Mouse (Mus musculus) heart, postnatal 25 days (tissue): ENCODE measurements around the gene Hist1h2ae. TPM values are rescaled to one million over a fixed set of nuclear protein-coding genes. Genes with fewer than 3 reads are reported as not detected.

Experiments used
- DNase-seq: peaks from one replicate; pipeline ENCODE4 v3.0.0; 2022; ENCODE audit warnings: low spot score
- intact Hi-C: fragments of 180-260 bp; cut with DNase I; formaldehyde crosslinking; loops from one replicate; pipeline ENCODE4 v1.15.1; 2025
- microRNA-seq: library from miRNA; unstranded; fragments of <30 nt; microRNA quantifications from one replicate; pipeline ENCODE4 v1.2.0, GENCODE M21; 2022
- total RNA-seq, 2 experiments: library from RNA; stranded (reverse); gene quantifications; 2 replicates each; pipeline ENCODE4 v1.2.3; 2021

Hist1h2ae gene
- total RNA-seq, 2 experiments from 2014 or later, result 3.4 to 4.1 TPM

DNA sequence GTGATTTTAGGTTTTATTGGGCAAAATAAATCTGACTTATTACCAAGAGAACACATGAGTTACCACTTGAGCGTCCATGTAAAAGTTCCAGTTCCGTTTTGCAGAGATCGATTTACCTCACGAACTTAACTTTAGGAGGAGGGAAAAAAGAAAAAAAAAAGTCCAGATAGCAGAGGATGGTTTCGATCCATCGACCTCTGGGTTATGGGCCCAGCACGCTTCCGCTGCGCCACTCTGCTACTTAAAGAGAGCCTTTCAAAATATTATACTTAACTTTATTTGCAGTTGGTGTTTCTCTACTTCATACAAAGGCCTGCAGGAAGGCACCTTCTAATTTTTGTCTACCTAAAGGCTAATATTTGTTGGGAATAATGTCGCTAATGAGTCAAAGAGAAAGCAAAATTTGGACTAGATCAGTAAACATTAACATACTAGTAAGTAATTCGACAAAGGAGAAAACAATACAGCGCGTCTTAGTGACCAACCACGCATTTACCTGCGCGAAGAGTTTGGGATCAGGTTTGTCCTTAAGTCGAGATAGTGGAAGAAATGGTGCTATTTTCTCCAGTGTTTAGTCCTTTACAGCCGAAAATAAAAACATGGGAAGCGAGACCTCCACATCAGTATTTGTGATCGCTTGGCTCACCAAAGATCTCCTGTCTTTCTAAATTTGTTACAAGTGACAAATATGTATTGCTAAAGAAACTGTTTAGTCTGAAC is 40.7 kb downstream of the Hist1h2ae start:
- DNase-seq, result peak; percentile 40
- intact Hi-C loops, result loop anchor here (2.0 to 5.0 kb wide), 4 partner anchors 52 to 1818 kb away; partner anchors contain the start of genes Hist1h2be and Hist1h4d

DNA sequence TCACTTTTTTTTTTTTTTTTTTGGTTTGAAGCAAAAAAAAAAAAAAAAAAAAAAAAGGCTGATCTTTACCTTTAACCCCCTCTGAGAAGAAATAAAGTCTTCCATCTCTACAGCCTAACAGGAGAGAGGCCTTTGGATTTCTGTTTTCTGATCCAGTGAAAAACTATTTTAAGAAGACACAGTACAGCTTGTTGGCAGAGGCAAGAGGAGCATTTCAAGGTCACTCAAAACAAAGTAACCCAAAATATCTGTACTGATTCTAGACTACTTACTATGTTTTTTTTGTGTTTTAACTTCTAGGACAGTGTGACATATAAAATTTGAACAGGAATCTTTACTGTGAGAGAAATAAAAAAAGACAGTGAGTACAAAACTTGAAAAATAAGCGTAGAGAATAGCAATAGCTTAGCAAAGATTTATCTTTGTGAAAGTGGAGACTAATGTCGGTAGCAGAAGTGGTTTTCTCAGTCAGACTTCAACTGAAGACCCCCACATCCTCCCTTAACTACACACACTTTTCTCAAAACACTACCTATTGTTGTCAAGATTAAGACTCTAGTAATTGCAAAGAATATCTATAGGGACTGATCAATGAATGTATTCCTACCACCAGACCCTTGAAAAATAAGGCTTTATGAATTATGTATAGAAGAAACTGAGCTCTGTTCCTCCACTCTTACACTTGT is 41.4 kb downstream of the Hist1h2ae start:
- DNase-seq, result no peak
- intact Hi-C loops, result loop anchor here (2.0 to 5.0 kb wide), 6 partner anchors 53 to 1817 kb away; partner anchors contain the start of genes Hist1h2be and Hist1h4d

GRCm38 (mm10) chr13:23529005-23529404 is 42.0 kb downstream of the Hist1h2ae start:
- intact Hi-C loops, result loop anchor here (5.0 kb wide), 2 partner anchors 68 to 1502 kb away; no protein-coding TSS in a partner anchor
- no peak for DNase-seq

- intact Hi-C loops, result loop anchor here (1.0 to 5.0 kb wide), 3 partner anchors 71 to 1499 kb away; no protein-coding TSS in a partner anchor
- peak; percentile 74 for DNase-seq
Measured at GRCm38 (mm10) chr13:23526312-23526711, 44.7 kb downstream of the Hist1h2ae start.

GRCm38 (mm10) chr13:23525901-23526300 is 45.1 kb downstream of the Hist1h2ae start:
- no peak for DNase-seq
- intact Hi-C loops, result loop anchor here (1.0 to 5.0 kb wide), 3 partner anchors 71 to 1499 kb away; no protein-coding TSS in a partner anchor

GRCm38 (mm10) chr13:23524654-23525053 is 46.4 kb downstream of the Hist1h2ae start:
- peak; percentile 28 for DNase-seq
- intact Hi-C loops, result loop anchor here (5.0 kb wide), 2 partner anchors 73 to 1497 kb away; no protein-coding TSS in a partner anchor

DNA sequence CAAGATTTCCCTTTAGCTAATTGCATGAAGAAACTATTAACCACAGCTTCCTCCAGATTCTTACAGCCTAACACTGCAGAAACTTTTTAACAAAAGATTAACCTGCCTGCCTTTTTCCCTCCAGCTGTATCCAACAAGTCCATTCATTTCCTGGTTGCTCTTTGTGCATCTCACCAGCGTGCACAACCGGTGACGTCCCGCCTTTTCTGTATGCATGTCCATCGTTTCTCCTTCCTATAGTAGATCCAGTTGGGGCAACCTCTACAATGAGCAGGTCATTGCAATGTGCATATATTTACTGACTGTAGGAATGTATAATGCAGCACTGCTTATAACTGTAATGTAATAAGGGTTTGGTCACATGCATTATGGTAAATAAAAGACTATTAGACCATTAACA is 47.0 kb downstream of the Hist1h2ae start:
- DNase-seq, result no peak
- intact Hi-C loops, result no loop called here

DNA sequence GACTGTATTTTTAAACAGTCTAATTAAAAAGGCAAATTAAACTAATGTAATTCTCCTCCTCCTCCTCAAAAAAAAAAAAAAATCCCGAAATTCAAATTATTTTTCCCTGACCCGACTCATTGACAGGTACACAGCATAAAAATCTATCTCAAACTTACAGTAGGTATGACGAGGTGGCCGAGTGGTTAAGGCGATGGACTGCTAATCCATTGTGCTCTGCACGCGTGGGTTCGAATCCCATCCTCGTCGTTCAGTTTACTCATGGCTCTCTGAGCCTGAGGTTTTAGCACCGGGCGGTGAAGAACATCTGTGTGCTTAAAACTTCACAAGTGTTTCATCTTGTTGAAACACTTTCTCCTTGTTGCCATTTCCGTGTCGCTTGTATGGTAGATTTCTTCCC is 49.3 kb downstream of the Hist1h2ae start:
- intact Hi-C loops, result no loop called here

More for the DNA sequence above, 49.3 kb downstream of the Hist1h2ae start:
- peak; percentile 47 for DNase-seq

Small RNA genes lying within 50 kb of the gene (microRNA-seq; reads per million reads assigned to microRNA genes)
- gene Gm44297 (not detected), gene Gm44359 (not detected), gene Gm44394 (not detected)

Other genes starting within 250 kb of the Hist1h2ae start
- gene Zfp322a, start 202.0 kb downstream of the Hist1h2ae start, total RNA-seq, result 10 to 100 TPM; 16.8 to 20.2 TPM
- gene Abt1, start 147.4 kb downstream of the Hist1h2ae start, total RNA-seq, result 1 to 10 TPM; 3.9 to 4.4 TPM
- gene Btn1a1, start 105.3 kb downstream of the Hist1h2ae start, total RNA-seq, result not detected
- gene Btn2a2, start 82.4 kb downstream of the Hist1h2ae start, total RNA-seq, result not detected
- 100 to 1,000 TPM; 272 to 334 TPM for gene Hist1h4h, start 40.2 kb downstream of the Hist1h2ae start, total RNA-seq
- 10 to 100 TPM; 13.7 to 25.9 TPM for gene Hist1h2af, start 37.3 kb downstream of the Hist1h2ae start, total RNA-seq
- 1 to 10 TPM; 3.4 to 4.1 TPM for gene Hist1h3g, start 35.8 kb downstream of the Hist1h2ae start, total RNA-seq
- 1 to 10 TPM; 1.4 to 1.9 TPM for gene Hist1h2bh, start 27.8 kb downstream of the Hist1h2ae start, total RNA-seq
- 10 to 100 TPM in 1 of 2 experiments, 1 to 10 TPM in 1; 6.4 to 10.6 TPM for gene Hist1h3f, start 27.2 kb downstream of the Hist1h2ae start, total RNA-seq
- 10 to 100 TPM; 33.0 to 46.9 TPM for gene Hist1h4f, start 19.6 kb downstream of the Hist1h2ae start, total RNA-seq
- gene Hist1h1d, start 18.0 kb downstream of the Hist1h2ae start, total RNA-seq, result 1 to 10 TPM; 1.8 to 2.5 TPM
- 10 to 100 TPM; 15.4 to 27.3 TPM for gene Hist1h3e, start 8.9 kb downstream of the Hist1h2ae start, total RNA-seq
- gene Hist1h2bg, start 176 bp upstream of the Hist1h2ae start, total RNA-seq, result 10 to 100 TPM; 28.4 to 48.1 TPM
- gene Hist1h2bf, start 3.0 kb upstream of the Hist1h2ae start, total RNA-seq, result 10 to 100 TPM; 16.8 to 17.6 TPM
- 1 to 10 TPM; 2.4 to 4.8 TPM for gene Hist1h2ad, start 3.2 kb upstream of the Hist1h2ae start, total RNA-seq
- 1 to 10 TPM; 3.4 to 3.6 TPM for gene Hist1h3d, start 4.5 kb upstream of the Hist1h2ae start, total RNA-seq
- gene Hist1h4d, start 10.4 kb upstream of the Hist1h2ae start, total RNA-seq, result 10 to 100 TPM; 54.4 to 63.1 TPM
- gene Hist1h2be, start 49.9 kb upstream of the Hist1h2ae start, total RNA-seq, result 10 to 100 TPM; 10.5 to 10.7 TPM
- gene Hist1h1e, start 51.3 kb upstream of the Hist1h2ae start, total RNA-seq, result 10 to 100 TPM; 35.6 to 42.0 TPM
- gene Hist1h2ac, start 112.7 kb upstream of the Hist1h2ae start, total RNA-seq, result 1 to 10 TPM; 1.5 to 1.9 TPM
- gene Hist1h2bc, start 113.0 kb upstream of the Hist1h2ae start, total RNA-seq, result 10 to 100 TPM; 73.7 to 74.9 TPM
- not detected for gene Hist1h1t, start 124.6 kb upstream of the Hist1h2ae start, total RNA-seq
- 10 to 100 TPM; 42.4 to 60.8 TPM for gene Hist1h4c, start 127.2 kb upstream of the Hist1h2ae start, total RNA-seq
- 10 to 100 TPM; 48.9 to 50.3 TPM for gene Hfe, start 139.6 kb upstream of the Hist1h2ae start, total RNA-seq
- 100 to 1,000 TPM; 134 to 160 TPM for gene Hist1h1c, start 167.6 kb upstream of the Hist1h2ae start, total RNA-seq
- gene Hist1h3c, start 174.4 kb upstream of the Hist1h2ae start, total RNA-seq, result 1 to 10 TPM; 3.2 to 9.1 TPM
- 10 to 100 TPM in 1 of 2 experiments, 1 to 10 TPM in 1; 9.6 to 11.4 TPM for gene Hist1h2bb, start 175.5 kb upstream of the Hist1h2ae start, total RNA-seq
- 10 to 100 TPM; 12.7 to 17.0 TPM for gene Hist1h2ab, start 179.9 kb upstream of the Hist1h2ae start, total RNA-seq
- 10 to 100 TPM; 19.3 to 26.5 TPM for gene Hist1h3b, start 181.0 kb upstream of the Hist1h2ae start, total RNA-seq
- gene Hist1h4b, start 185.8 kb upstream of the Hist1h2ae start, total RNA-seq, result 10 to 100 TPM; 13.3 to 23.6 TPM
- 10 to 100 TPM; 12.6 to 15.8 TPM for gene Hist1h4a, start 190.0 kb upstream of the Hist1h2ae start, total RNA-seq
- 10 to 100 TPM; 15.8 to 18.0 TPM for gene Hist1h3a, start 191.2 kb upstream of the Hist1h2ae start, total RNA-seq
- gene Hist1h1a, start 192.4 kb upstream of the Hist1h2ae start, total RNA-seq, result 1 to 10 TPM; 5.4 to 9.2 TPM
- not detected for gene Trim38, start 198.7 kb upstream of the Hist1h2ae start, total RNA-seq
- gene Slc17a2, start 235.8 kb upstream of the Hist1h2ae start, total RNA-seq, result not detected